Mouse (Mus musculus): ENCODE data around the gene Chrna5. TPM values are rescaled to one million over a fixed set of nuclear protein-coding genes. Genes with fewer than 3 reads are reported as not detected.

The Chrna5 gene
- total RNA-seq, 2 experiments from 2014 or later, result not detected

DNA sequence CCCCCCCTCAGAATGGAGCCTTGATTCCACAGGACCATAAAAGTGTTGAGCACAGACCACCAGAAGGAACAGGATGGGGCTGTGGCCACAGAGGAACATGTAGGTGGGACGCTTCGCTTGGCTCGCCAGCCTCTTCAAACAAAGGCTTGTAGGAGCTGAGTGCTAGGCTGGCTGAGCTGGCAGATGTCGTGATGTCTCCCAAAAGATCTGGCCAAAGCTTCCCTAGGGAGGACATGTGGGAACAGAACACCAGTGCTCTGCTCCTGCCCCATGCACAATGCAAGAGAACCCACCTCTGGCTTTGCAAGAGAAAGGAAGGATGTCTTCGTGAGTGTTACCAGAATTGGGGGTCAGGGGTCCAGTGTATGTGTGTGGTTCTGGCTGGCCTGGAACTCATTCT lies 42.6 kb downstream of the Chrna5 start:
- no peak for DNase-seq (ENCODE audit: low spot score)

DNA sequence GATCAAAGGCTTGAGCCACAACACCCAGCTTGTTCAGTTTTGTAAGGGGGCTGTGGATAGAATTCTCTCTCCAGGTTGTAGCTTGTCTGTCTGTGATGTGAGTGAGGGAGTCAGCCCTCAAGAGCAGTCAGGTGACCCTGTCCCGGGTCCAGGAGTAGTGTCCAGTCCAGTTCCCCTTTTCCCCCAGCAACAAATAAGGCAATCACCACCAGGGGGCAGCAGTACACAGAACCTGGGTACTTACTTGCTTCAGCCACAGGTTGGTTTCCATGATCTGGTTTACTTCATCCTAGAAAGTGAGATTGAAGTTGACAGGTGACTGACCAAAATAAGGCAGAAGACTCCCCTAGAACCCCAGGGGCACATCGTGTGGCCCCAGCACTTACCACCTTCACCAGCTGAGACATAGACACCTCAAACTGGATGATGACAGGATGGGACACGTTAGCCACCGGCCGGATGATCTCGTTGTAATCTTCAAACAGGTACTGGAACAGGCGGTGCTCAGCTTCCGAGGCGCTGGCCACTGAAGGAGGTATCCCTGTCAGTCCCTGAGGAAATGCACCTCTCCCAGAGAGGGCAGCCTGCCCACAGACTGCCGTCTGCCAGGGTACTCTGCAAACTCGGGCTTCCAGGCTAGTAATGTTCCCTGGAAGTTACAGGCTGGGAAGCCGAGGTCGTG lies 43.4 kb downstream of the Chrna5 start:
- peak; percentile 78 for DNase-seq (ENCODE audit: low spot score)

DNA sequence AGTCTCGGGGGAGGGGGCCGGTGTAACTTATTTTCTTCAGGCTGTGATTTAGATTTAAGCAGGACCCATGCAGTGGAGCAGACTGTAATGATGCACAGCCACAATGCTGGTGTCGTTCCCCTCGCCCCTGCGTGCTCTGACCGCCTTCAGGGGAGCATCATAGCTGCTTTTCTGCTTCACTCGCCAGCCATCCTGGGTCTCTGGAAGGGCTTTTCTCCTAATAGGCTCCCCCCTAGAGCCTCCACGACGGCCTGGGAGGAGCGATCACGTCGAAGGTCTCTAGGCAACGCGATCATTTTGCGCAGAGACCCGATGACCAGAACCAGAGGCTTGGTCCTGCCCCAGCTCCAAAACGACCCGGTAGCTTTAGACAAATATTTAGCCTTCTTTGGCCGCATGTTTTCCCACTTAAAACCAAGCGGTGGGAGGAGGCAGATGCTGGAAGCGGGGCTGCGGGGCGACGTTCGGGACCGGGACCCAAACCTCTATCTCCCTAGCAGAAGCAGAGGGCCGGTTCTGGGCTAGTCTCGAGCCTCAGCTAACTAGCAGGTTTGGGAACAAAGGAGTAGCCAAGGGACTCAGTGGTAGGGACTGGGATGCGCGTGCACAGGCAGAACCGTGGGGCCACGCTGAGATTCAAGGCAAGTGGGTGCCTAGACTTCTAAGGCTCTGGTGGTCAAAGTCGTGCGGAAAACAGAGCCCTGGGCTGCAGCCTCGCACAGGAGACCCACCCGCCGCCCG lies 45.0 kb downstream of the Chrna5 start:
- no peak for DNase-seq (ENCODE audit: low spot score)

DNA sequence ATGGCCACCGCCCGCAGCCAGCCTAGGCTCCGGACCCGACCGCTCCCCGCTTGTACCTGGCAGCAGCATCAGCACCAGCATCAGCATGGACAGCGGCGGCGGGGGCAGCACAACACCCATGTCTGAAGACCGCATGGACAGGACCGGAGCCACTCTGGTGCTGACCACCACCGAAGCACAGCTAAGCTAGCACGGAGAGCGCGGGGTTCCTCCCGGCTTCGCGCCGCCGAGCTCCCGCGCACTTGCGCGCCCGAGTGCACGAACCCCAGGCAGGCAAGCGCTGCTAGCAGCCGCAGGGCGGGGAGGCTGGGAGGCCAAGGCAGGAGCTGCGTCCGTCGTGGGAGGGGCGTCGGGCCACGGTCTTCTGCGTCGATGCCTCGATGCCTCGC lies 45.6 kb downstream of the Chrna5 start, which contains the start of gene Chrna3:
Gene Chrna3, minus strand, starts transcription at position 288 of the 389 bp plus-strand sequence.
- no peak for DNase-seq (ENCODE audit: low spot score)

DNA sequence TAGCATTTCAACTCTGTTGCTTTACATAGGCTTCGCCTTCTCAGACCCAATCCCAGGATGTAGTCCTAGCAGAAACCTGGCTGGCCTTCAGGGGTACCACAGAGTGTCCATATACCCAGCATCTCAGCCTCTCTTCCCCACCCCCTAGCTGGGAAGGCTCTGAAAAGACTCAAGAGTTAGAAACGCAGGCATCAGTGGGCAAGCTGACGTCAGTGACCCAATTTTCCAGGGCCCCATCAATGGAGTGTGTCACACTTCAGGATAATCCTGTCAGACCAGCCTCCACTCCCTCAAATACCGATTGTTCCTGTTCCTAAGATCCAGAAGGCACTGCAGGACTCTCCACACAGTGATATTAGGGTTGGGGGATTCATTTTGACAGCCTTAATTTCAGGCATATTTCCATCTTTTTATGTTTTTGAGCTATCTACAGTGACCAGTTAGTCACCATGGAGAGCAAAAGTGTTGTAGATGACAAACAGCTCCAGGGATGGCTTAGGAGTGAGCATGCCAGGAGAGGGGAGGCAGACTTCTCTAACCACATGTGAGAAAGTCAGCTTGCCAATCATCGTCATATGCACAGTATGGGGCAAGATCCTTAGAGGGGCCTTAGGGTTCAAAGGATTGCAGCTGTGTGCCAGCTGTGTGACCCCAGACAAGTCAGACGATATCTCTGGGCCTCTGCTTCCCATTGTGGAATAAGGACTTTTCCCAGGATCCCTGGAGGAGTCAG lies 50.9 kb downstream of the Chrna5 start:
- DNase-seq (ENCODE audit: low spot score), result no peak

DNA sequence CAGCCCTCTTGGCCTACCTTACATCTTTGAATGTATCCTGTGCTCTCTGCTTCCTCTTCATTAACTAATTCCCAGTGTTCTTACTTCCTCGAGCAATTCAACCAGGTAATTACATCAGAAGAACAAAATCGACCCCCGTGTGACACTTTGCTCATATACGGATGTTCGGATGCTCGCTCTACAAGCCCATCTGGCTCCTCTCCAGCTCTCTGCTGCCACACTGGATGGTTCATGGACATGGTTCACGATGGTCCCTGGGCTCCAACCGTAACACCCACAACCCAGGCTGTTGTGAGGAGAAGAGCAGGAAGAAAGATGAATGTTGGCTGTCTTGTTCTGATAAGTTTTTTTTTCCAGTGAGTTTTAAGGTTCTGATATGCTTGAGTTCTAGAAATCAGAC lies 58.3 kb downstream of the Chrna5 start:
- DNase-seq (ENCODE audit: low spot score), result no peak

DNA sequence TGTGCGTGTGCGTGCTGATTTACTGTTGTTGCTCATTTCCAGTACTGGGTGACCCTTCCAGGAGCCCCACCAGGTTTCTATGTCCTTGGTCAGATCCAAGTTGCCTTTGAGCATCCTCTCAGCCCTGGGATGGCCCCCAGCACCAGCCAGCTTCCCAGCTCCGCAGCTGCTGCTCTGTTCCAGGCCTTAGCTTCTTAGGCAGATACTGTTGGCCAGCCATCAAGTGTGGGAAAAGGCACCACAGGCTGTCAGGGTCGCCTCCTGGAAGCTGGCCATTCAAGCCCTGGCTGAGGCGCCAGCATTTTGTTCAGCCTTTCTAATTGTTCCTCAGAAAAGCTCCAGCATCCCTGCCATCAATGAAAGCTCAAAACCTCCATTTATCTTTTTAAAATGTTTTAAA lies 59.3 kb downstream of the Chrna5 start:
- DNase-seq (ENCODE audit: low spot score), result no peak

DNA sequence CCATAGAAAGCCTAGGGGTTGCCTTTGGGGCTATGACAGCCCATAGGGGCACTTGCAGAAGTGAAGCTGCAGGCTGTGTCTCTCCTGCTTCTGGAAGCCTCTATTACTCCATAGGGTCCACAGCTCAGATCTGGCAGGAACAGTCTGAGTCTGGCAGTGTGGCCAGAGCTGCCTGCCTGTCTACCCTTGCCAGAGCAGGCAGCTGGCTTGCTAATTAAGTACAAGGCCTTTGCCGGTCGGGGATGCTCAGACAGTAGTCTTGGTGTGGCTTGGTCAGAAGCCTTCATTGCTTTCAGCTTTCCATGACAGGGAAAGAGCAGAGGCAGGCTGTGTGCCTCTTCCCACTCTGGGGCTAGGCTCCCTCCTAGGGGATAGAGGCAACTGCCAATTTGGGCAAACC lies 60.7 kb downstream of the Chrna5 start:
- no peak for DNase-seq (ENCODE audit: low spot score)

DNA sequence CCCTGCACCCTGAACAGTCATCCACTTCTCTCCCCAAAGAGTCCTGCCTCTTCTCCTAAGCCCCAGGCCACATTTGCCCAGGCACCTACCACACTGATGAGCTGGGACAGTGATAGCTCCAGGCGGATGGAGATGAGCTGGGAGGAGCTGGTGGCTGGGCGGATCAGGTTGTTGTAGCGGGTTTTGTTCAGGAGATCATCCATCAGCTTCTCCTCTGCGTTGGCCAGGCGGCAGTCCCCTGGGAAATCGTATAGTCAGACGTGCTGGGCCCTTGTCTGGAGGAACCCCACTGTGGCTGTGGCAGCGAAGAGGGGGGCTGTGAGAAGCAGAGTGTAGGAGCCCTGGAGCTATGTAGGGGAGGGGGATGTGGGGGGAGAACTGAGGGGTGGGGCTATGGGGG lies 63.0 kb downstream of the Chrna5 start:
- no peak for DNase-seq (ENCODE audit: low spot score)

DNA sequence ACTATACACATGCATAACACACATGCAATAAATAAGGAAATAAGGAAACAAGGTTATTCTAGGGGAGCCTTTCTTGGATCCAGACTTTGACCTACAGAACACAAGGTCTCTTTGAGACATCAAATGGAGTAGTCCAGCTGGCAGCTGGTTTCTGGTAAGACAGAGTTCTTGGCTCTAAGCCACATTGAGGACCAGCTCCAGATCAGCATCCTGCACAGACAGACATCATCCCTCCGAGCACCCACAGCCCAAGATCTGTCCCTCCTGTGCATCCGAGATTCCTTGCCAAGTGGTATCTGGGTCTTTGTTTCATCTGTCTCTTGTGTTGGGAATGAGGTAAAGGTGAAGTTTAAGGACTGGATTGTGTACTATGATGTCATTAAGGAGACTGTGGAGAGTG lies 64.3 kb downstream of the Chrna5 start:
- DNase-seq (ENCODE audit: low spot score), result no peak

DNA sequence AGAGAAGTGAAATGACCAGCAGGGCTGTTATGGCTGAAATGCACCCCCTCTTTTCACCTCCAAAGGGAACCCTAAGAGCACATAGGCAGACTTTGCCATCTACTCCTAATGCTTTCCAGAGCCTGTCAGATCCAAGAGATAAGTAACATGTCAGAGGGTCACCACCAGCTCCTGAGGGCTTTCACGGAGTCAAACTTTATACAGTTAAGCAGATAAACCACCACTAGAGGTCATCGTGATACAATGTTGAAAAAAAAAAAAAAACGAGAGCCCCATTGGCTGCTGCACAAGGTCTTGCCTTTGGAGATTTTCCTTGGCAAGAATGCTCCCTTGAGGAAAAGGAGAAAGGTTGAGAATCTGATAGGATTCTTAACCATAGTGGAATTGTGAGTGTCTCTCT lies 66.1 kb downstream of the Chrna5 start:
- DNase-seq (ENCODE audit: low spot score), result no peak

DNA sequence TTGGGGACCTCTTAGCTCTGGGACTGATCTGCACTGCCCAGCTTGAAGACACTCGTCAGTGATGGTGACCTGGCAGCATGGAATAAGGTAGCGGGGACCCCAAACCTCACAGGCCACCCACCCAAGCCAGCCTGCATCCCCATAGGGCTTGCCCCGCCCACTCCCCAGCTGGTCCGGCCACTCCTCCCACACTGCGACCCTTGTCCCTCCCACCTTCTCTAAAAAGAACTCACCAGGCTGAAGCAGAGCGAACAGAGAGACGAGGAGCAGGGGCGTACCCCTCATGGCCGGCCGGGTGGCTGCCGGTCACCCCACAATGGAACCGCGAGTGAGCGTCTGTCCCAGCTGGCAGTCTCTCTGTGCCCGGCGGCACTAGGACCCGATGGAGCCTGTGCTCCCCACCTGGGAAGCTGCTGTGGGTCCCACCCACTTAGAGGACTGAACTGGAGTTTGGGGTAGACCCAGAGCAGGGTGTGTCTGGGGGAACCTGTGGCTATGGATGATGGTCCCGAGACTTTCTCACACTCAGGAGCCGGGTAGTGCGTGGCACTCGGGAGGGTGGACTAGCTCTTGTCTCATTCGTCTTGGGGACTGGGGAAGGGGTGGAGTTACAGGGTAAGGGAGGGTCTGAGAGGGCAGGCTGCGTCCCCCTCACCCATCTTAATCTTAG lies 67.7 kb downstream of the Chrna5 start, which contains the start of gene Chrnb4:
Gene Chrnb4, minus strand, starts transcription at position 569 of the 670 bp plus-strand sequence.
- no peak for DNase-seq (ENCODE audit: low spot score)

DNA sequence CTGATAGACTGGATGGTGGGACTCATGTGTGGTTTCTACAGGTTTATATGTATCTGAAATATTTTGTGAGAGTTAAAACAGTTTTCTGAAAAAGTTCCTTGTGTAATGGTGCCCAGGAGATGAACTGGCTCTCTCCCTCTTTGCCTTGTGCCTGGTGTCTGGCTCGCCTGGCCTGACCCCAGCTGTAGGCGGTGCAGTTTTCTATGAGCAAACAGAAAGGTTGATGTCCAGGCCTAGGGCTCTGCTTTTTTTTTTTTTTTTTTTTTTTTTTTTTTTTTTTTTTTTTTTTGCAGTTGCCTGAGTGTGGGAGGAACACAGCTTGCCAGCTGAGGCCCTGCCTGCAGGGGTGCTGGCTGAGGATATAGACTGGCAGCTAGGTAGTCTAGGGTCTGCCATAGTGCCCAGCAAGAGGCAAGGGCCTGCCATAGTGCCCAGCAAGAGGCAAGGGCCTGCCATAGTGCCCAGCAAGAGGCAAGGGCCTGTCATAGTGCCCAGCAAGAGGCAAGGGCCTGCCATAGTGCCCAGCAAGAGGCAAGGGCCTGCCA lies 74.8 kb downstream of the Chrna5 start:
- no peak for DNase-seq (ENCODE audit: low spot score)

Other genes starting within 250 kb of the Chrna5 start
- 10 to 100 TPM; 19.0 to 21.6 TPM for gene Wdr61, start 246.4 kb upstream of the Chrna5 start, total RNA-seq (2021)
- gene Crabp1, start 216.1 kb upstream of the Chrna5 start, total RNA-seq (2021), result under 1 TPM; 0.80 to 0.88 TPM
- 10 to 100 TPM; 16.6 to 17.7 TPM for gene Ireb2, start 117.1 kb upstream of the Chrna5 start, total RNA-seq (2021)
- under 1 TPM; 0.64 to 0.66 TPM for gene Hykk, start 63.6 kb upstream of the Chrna5 start, total RNA-seq (2021)
- 100 to 1,000 TPM; 117 to 128 TPM for gene Psma4, start 30.1 kb upstream of the Chrna5 start, total RNA-seq (2021)
- gene AY074887, start 29.9 kb upstream of the Chrna5 start, total RNA-seq (2021), result not detected
- not detected for gene Chrna3, start 45.7 kb downstream of the Chrna5 start, total RNA-seq (2021)
- gene Chrnb4, start 67.9 kb downstream of the Chrna5 start, total RNA-seq (2021), result under 1 TPM in 1 of 2 experiments, not detected in 1; 0.07 TPM
- 10 to 100 TPM; 36.0 to 36.3 TPM for gene Ube2q2, start 168.0 kb downstream of the Chrna5 start, total RNA-seq (2021)
- 10 to 100 TPM; 19.7 to 21.1 TPM for gene Fbxo22, start 228.0 kb downstream of the Chrna5 start, total RNA-seq (2021)

Measured in gastrocnemius, adult 18-20 months (tissue).